Mouse (Mus musculus): Measurements from ENCODE around the gene Serinc1. TPM values are rescaled to one million over a fixed set of nuclear protein-coding genes. Genes with fewer than 3 reads are reported as not detected.

Serinc1 gene
- polyA plus RNA-seq, 1 experiment from 2014 or later: 196 TPM

DNA sequence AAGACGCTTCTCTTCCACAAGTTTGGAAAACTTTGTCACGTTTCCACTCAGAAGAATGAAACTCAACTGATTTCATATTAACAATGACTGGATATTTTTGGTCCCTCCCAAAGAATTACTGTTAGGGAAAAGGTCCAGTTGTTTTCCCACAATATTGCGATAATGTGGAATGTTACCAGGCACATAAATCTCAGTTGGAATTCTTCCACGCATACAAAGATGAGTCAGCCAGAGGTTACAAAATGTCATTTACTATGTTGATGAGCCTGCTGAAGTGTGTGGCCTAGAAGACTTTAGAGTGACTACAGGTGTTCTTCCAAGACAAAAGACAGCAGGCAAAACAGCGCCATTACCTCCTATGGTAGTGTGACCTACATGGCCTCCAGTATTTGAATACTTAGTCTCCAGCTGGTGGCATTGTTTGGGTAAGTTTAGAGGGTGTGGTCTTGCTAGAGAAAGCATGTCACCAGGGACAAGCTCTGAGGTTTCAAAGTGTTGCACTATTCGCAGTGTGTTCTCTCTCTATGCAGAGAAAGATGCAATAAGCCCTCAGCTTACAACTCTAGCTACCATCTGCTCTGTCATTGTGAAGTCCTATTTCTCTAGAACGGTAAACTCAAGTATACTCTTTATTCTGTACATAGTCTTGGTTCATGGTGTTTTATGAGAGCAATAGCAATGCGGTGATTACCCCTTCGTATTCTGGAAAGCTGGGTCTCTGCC, 55.0 kb downstream of the Serinc1 start:
- no peak for DNase-seq (ENCODE audit: low spot score)
- H3K27ac ChIP-seq (replicated peaks; ENCODE audit: low read depth, low read length): no peak overlapping the region
- no peaks in the 10 kb centered on the region for H3K27me3 ChIP-seq (ENCODE audit: control insufficient read depth, insufficient read depth, low read length)
- 78% methylated on average over 9 of the region's 9 CpGs for WGBS
- no peaks in the 10 kb centered on the region for H3K9me3 ChIP-seq (replicated peaks; ENCODE audit: control insufficient read depth, low read length)
- no peaks in the 10 kb centered on the region for H3K36me3 ChIP-seq (replicated peaks; ENCODE audit: control insufficient read depth, insufficient read depth, low read depth, low read length)
- ATAC-seq (replicated peaks; ENCODE audit: insufficient number of reproducible peaks, low FRiP score, low TSS enrichment, low read depth): no peak
- no peak overlapping the region for H3K9ac ChIP-seq (replicated peaks; ENCODE audit: low read length)
- H3K4me1 ChIP-seq (ENCODE audit: control insufficient read depth, insufficient read depth, low read length): no peaks in the 10 kb centered on the region
- H3K4me2 ChIP-seq (ENCODE audit: low read depth, low read length): no peak overlapping the region
- no peak overlapping the region for H3K4me3 ChIP-seq (ENCODE audit: low read depth, low read length)

Other genes with a start within 250 kb of the Serinc1 start
- 44.3 and 53.0 TPM in 2 replicates for gene Hsf2, start 46.1 kb downstream of the Serinc1 start, polyA plus RNA-seq (2014; fragmentation: Nextera tagmentation; extraction: Ambion mirVana)
- gene Pkib, start 99.5 kb upstream of the Serinc1 start, polyA plus RNA-seq (2014; fragmentation: Nextera tagmentation; extraction: Ambion mirVana): 1.8 and 2.3 TPM in 2 replicates